Mouse (Mus musculus) bone marrow, adult 2 months (tissue): ENCODE measurements around the gene Klhl36.

Experiments
- CTCF ChIP-seq: fragments of 200-500 bp; IDR thresholded peaks from 2 replicates; pipeline ENCODE4 v1.5.1; 2011; ENCODE audit warnings: low read length, control low read depth; ENCODE audit not compliant: control insufficient read depth, insufficient read depth
- POLR2A ChIP-seq: fragments of 200-500 bp; IDR thresholded peaks from 2 replicates; pipeline ENCODE4 v1.6.1; 2011; ENCODE audit warnings: low read depth, mild to moderate bottlenecking, control low read depth, low read length, borderline replicate concordance; ENCODE audit not compliant: control insufficient read depth

- no peak for TF ChIP-seq CTCF
- TF ChIP-seq POLR2A: no peak
Measured at GRCm38 (mm10) chr8:119873181-119873580, 11.1 kb downstream of the Klhl36 start.
